ENCODE assay signal across 10 mouse cellular contexts in the genomic region with DNA sequence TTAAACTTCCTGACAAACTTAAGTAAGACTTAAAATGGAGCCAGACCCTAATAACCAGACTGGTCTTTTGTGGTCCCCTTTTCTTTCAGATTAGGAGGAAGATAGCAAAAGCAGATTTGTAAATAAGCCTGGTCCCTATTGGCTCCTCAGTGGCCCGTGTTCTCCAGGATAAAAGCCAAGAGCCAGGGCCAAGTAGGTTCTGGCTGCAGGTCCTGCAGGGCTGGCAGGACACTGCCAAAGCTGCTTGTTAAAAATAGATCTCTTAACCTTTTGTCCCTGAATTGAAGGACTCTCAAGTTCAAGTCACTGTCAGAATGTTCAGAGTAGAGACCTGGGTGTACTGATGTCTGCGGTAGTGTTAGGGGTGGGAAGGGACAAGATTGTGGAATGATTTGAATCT. TPM values are rescaled to one million over a fixed set of nuclear protein-coding genes. Genes with fewer than 3 reads are reported as not detected.
DNase-seq lines count a peak whose midpoint lies in the region; ATAC-seq and TF ChIP-seq lines count a peak whose summit lies in the region.
"Had no signal": no experiment of that assay in that cellular context is flagged by ENCODE, and none has a peak within 500 bp of the region (broad histone marks: within the 10 kb centered on the region; RNA-seq: fewer than 3 reads in every experiment).

No protein-coding gene starts in this region.

- peak overlapping the region; percentile 70 for H3K27ac ChIP-seq in layer of hippocampus, adult 2 months
- H3K27ac ChIP-seq in gastrocnemius, adult 2 months, result peak overlapping the region; percentile 80
- H3K27ac ChIP-seq: embryonic facial prominence, embryonic 15.5 days; liver, embryonic 15.5 days had no signal

- DNase-seq in layer of hippocampus, adult 2 months (ENCODE audit: low spot score in 2 of 2), result no peak
- DNase-seq in layer of hippocampus, adult 9-11 months, result no peak
- DNase-seq in cerebellum, adult 11 months, result peak; percentile 72
- DNase-seq in gastrocnemius, adult 2 months, result peak; percentile 85
- peak; percentile 38 to 75 for DNase-seq in heart, postnatal 14 days
- DNase-seq in left cerebral cortex, postnatal 25 days (ENCODE audit: low spot score in 2 of 2), result no peak
- DNase-seq in spleen, postnatal 10 days (ENCODE audit: low spot score in 2 of 2), result no peak

- intact Hi-C loops in gastrocnemius, adult 2 months (cut with DNase I), result loop anchor here (5.0 kb wide), 2 partner anchors 66 to 94 kb away; a partner anchor contains a TSS
- intact Hi-C loops in heart, postnatal 14 days (cut with DNase I), result no loop called here
- intact Hi-C loops in left cerebral cortex, postnatal 25 days (cut with DNase I), result no loop called here

- TF ChIP-seq CTCF in layer of hippocampus, adult 2 months (conservative IDR thresholded peaks at IDR 0.05), result no peak
- no peak for TF ChIP-seq CTCF in gastrocnemius, adult 2 months (IDR thresholded peaks at IDR 0.05)

- H3K4me3 ChIP-seq in layer of hippocampus, adult 2 months, result no peak overlapping the region
- no peak overlapping the region; the same call in 1 of the 2 replicates for H3K4me3 ChIP-seq in gastrocnemius, adult 2 months
- H3K4me3 ChIP-seq: embryonic facial prominence, embryonic 15.5 days; liver, embryonic 15.5 days had no signal

- no peak for ATAC-seq in erythroblast, adult 5-6 weeks (replicated peaks; ENCODE audit: low FRiP score, poor library complexity, severe bottlenecking)

RNA-seq across cellular contexts. Expression of a gene that starts 21.0 kb away (rescaled TPM):
- 100 to 1,000 TPM; 229 to 242 TPM for total RNA-seq in layer of hippocampus, adult 2 months (2021)
- total RNA-seq in gastrocnemius, adult 2 months (2021), result under 1 TPM; 0.15 to 0.20 TPM
- total RNA-seq in heart, postnatal 14 days (2021), result under 1 TPM; 0.17 to 0.96 TPM
- total RNA-seq in left cerebral cortex, postnatal 25 days (2021), result 100 to 1,000 TPM; 306 to 357 TPM
- total RNA-seq in erythroblast, adult 5-6 weeks (2015; ENCODE audit: low replicate concordance), result not detected in 2 replicates
- total RNA-seq in erythroblast, adult 5-6 weeks (2017; ENCODE audit: low replicate concordance), result not detected in 2 replicates

Comparison
In these comparisons a context has a peak if more than half of its experiments do, and no peak if none do; other contexts are left out.
1. DNase-seq: peak in cerebellum, adult 11 months (single experiment), gastrocnemius, adult 2 months (single experiment) and heart, postnatal 14 days (2 of 2); none in layer of hippocampus, adult 2 months (0 of 2), layer of hippocampus, adult 9-11 months (single experiment), left cerebral cortex, postnatal 25 days (0 of 2) and spleen, postnatal 10 days (0 of 2).
2. RNA of a gene that starts 21.0 kb away (total RNA-seq): 306 to 357 TPM in left cerebral cortex, postnatal 25 days and 229 to 242 TPM in layer of hippocampus, adult 2 months; 0.17 to 0.96 TPM in heart, postnatal 14 days, 0.15 to 0.20 TPM in gastrocnemius, adult 2 months and not detected in erythroblast, adult 5-6 weeks; every median in the first group is over 100 times any median in the second.